Mouse (Mus musculus): ENCODE measurements around the gene Syne1.
A peak's percentile ranks its signal among the peaks of the same experiment; 100 is the strongest.

Syne1 gene

DNA sequence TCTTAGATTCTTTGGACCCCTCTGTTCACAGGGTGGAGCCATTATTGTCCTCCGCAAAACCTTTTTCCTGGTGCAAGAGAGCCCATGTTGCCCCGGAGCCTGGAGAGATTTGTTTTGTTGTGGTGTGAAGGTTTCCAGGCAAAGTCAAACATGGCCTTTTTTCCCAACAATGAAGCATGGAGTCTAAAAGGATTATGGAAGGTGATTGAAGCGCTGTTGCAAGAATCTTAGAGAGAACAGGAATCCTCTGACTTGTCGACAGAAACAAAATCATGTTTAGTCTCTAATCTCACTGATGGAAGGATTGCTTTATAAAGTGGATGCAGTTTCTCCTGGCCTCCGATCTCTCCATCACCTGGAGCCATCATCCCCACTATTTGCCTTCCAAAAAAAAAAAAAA is at the start of gene Syne1:
Gene Syne1, minus strand, starts transcription at position 101 of the 400 bp plus-strand sequence.
- DNase-seq (ENCODE audit: low spot score), result no peak

DNA sequence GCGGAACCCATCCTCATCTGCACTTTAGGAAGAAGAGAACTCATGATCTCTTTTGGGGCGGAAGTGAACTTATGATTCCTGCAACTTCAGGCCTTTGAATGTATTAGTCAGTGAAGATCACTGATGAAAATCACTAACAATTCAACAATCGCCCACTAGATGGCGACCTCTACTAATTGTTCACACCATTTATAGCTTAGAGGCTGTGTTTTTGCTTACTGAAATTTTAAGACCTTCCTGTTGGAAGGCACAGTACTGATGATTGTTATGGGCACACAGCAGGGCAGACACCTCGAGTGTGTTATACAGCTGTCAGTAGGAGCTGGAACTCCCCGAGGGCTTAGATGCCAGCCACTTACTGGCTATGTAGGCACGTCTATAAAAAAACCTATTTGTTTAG is 48.8 kb upstream of the Syne1 start:
- peak; percentile 92 for DNase-seq (ENCODE audit: low spot score)

DNA sequence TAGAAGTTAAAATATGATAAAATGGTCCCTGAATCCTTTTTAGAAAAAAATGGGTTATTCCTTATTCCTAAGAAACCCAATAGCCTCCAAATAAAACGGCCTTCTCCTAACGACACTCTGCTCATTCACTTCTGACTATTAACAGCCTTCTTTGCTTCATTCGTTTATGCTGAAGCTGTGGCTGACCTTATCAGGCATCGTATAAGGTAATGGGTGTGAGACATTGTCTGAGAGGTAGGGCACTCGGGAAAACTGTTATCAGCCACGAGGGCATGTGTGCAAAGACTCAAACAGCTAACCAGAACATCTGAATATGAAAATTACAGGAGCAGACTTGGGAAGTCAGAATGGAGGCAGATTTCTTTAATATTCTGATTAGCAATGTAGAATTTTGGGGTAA is 45.3 kb upstream of the Syne1 start:
- DNase-seq (ENCODE audit: low spot score), result no peak

DNA sequence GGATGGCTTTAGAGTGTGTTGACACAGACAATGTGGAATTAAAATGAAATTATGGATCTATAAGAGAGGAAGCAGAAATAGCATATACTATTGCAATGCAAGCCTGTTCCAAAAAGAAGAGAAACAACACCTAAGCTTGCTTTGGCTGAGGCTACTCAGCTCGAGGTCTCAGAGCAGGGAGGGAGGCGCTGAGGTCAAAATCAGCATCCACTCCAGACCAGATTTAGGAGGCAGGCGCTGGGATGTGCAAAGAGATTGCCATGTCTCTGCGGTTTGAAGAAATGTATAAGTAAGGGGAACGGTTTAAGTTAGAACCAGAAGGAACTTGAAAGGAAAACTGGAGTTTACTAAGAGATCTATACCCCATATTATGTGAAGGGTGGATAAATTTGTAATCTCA is 43.2 kb upstream of the Syne1 start:
- DNase-seq (ENCODE audit: low spot score), result no peak

DNA sequence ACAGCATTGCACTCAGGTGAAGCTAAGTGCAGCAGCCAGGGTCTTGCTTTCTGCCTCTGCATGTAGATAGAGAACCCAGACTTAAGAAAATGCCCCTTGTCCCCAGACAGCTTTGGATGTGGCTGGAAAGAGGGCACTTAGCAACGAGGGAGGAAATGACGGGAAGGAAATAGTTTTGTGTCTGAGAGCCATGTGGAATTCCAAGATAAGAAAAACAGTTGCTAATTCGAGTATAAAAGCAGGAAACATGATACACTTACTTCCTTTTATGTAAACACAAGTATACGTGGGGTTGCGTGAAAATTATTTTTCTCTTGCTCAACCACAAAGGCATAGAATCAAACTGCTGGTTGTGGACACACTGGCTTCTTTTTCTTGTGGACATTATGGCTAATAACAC is 42.2 kb upstream of the Syne1 start, which contains the start of gene Myct1:
Gene Myct1, plus strand, starts transcription at position 312 of the 400 bp plus-strand sequence.
- DNase-seq (ENCODE audit: low spot score), result no peak

DNA sequence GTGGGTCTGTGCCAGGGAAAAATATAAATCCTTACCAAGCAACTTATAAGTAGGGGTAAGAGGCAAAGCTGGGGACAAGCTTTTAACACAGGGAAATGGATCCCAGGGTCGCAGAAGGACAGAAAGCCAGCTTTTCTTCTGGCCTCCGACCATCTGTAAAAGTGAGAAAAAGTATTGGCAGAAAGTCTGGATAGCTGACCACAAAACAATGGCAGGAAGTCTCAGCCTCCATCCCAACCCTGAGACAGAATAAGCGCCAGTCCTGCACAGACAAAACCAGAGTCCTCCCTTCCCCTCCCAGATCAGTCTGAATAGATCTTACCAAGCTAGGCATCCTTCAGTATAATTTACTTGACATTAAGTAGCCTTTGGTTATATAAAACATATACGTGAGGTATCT is 40.7 kb upstream of the Syne1 start:
- no peak for DNase-seq (ENCODE audit: low spot score)

DNA sequence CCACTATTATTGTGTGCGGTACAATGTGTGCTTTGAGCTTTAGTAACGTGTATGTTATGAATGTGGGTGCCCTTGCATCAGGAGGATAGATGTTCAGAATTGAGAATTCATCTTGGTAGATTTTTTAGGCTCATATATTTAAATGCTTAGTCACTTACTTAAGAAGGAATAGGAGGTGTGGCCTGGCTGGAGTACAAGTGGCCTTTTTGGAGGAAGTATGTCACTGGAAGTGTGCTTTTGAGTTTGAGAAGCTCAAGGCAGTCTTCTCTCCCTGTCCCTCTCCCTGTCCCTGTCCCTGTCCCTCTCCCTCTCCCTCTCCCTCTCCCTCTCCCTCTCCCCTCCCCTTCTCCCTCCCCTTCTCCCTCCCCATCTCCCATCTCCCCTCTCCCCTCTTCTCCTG is 39.8 kb upstream of the Syne1 start:
- DNase-seq (ENCODE audit: low spot score), result no peak

DNA sequence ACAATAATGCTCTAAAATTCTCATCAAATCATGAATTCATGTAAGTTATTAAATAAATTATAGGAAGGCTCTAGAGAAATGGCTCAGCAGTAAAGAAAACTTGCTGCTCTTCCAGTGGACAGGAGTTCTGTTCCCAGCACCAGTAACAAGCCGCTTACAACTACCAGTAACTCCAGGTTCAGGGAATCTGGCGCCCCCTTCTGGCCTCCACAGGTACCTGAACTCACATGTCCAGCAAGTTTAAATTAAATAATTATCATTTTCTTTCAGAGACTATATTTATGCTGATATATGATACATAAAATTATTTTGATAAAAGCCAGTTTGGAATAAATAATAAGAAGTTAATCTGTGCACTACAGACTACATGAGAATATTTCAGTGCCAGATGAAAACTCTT is 22.0 kb upstream of the Syne1 start:
- no peak for DNase-seq (ENCODE audit: low spot score)

DNA sequence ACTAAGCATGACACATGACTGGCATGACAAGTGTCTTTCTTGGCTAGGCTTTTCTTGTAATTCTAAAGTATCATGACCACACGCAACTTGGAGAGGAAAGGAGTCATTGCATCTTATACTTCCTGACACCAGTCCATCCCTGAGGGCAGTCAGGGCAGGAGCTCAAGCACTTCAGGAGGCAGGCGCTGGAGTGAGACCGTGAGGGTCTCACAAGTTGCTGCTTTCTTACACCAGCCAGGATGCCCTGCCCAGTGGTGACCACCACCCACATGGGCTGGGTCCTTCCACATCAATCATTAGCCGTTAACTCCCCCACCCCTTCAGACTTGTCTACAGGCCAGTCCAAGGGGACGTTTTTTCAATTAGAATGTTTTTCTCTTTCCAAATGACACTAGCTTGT is 20.1 kb upstream of the Syne1 start:
- DNase-seq (ENCODE audit: low spot score), result no peak

DNA sequence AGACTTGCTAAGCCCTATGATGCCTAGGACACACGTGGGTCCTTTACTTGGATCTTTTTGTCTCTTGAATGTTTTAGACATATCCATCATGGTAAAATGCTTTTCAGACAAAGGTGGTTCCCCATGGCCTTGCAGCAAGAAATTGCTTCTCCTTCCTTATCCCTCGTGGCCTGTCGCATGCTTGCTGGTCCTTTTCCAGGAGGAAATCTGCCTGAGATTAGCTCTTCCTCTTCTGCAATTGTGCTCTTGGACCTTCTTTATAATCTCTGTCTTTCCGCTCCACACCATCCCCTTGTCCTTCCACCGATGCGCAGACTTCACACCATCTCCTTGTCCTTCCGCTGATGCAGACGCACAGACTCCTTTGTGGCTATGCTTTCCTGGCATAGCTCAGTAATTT is 18.8 kb upstream of the Syne1 start:
- no peak for DNase-seq (ENCODE audit: low spot score)

DNA sequence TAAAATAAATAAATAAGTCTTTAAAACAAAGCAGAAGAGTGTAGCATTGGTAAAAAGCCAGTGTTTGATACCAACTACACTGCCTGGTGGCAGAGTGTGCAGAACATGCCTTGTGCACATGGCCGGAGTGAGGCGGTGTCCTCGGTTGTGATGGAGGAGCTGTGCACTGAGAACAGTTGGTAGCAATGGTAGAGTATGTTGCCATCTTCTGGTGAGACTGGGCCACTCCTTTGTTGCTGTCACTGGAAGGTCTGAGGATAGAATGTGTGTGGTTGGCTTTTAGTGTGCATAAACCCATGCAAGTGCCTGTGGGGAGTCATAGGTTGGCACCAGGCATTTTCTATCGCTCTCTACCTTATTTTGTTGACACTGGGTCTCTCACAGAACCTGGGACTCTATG is 17.7 kb upstream of the Syne1 start:
- no peak for DNase-seq (ENCODE audit: low spot score)

DNA sequence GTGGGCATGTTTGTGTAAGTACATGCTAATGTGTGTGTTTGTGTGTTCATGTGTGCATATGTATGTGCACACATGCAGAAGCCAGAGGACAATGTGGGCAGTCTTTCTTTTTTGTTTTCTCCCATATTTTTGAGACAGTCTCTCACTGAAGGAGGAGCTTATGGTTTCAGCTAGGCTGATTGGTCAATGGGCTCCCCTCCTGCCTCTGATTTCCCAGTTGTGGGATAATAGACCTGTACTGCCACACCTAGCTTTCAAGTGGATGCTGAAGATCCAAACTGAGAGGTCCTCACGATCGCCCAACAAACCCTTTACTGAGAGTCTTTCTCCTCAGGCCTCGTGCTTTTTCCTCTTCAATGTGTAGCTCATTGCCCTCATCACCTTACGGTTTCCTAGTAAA is 10.4 kb upstream of the Syne1 start:
- no peak for DNase-seq (ENCODE audit: low spot score)

DNA sequence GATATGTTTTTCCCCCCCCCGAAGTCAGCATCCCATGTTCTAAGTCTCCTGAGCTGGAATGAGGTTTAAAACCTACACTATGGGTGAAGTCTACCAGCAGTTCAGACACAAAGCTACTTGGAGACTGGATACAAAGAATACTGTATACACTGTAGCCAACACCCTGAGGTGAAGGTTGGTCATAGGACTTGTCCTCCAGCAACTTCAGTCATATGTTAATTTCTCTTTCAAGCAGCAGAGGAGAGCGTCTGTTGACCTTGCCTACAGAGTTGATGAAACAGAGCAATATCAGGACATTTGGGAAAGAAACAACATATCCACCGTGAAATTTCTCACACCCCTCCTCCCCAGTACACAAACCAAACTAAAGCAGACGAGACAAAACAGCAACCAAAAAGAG is 9.2 kb upstream of the Syne1 start:
- DNase-seq (ENCODE audit: low spot score), result no peak

DNA sequence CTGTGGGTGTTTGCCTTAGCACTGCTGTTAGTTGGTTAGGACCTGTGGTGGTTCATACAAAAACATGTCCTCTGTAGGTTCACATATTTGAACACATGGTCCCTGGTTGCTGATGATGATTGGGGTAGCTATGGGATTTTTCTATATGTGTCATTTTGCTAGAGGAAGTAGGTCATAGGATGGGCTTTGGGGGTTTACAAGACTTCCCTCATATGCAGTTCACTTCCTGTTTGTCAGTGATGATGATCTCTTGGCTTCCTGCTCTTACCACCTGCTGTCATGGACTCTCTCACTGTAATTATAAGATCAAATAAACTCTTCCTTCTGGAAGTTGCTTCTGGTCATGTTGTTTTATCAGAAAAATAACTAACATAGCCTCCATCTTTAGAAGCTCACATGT is 7.5 kb upstream of the Syne1 start:
- no peak for DNase-seq (ENCODE audit: low spot score)

DNA sequence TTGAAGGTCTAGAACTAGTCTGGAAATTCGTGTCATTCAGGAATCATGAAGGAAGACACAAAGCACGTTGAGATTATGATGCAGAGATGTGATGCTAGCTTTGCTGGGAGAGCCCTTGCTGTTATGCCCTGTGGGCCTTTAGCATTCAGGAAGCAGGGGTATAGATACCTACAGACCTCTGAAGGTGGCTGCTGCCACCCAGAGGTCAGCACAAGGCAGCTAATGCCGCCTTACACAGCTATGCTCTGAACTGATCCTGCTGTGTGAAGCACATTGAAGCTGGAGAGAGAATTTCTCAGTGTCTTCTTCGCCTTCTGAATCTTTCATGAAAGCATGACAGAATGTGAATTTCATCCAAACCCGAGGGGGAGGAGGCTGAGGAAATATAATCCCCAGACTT is 3.7 kb upstream of the Syne1 start:
- DNase-seq (ENCODE audit: low spot score), result peak; percentile 38

DNA sequence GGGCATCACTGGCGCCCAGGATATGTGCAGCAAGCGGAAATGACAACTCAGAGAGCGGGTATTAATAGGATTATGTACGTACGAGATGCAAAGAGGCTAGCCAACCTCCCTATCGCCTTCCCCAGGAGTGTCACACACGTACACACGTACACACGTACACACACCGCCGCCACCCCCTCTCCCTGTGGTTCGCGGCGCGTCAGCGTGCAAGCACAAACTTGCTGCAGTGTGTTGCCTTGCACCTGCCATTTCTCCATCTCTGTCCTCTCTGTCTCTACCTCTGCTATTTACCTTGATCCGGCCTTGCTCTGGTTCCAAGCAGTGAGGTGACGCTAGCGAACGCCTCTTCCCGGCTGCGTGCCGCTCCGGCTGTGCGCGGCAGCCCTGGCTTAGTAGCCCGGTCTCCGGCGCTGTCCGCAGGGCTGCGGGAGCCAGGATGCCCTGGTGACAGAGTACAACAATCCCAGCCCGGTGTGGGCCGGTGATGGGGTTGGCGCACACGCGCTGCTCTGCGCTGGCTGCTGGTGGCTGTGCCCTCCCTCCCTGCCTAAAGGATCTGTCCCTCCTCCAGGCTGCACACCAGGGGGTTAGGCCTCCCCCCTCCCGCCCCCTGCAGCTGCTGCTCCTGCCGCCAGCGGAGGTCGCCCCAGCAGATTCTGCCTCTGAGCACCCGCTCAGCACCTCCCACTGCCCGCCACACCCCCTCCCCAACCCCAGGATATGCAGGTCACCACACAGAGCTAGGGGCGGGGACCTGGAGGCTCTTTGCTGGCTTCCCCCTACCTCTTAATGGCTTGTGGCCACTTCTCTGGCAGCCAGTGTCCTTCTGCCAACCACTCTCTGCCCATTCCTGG is 887 bp downstream of the Syne1 start:
- peak; percentile 68 for DNase-seq (ENCODE audit: low spot score)

DNA sequence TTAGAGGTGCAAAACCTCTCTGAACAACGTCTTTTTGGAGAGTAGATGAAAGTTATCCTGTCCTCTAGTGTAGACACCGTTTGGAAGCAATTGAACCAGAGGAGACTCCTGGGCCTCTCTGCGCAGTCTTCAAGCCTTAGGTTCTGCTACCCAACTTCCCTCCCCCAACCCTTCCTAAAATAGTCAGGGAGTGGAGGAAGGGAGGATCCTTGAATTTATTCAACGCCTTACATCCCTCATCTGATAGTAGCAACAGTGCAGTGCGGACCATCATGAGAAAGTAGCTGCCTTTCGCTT is 1.5 kb downstream of the Syne1 start:
- peak; percentile 41 for DNase-seq (ENCODE audit: low spot score)

DNA sequence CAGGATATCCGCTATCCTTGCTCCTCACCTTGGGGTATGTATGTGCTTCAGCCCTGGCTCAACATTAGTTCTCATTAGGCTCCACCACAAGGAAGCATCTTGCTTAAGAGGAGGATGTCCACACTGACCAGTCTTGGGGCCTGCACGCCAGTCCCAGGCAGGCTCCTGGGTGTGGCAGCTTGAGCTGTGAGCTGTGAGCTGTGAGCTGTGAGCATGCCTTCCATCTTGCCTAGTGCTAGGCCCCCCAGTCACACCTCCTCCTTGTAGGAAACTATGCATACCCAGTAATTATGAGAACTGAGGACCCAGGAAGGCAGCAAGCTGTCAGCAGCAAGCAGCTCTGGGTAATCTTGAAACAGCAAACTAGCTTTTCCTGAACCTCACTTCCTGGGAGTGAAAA is 2.6 kb downstream of the Syne1 start:
- DNase-seq (ENCODE audit: low spot score), result no peak

DNA sequence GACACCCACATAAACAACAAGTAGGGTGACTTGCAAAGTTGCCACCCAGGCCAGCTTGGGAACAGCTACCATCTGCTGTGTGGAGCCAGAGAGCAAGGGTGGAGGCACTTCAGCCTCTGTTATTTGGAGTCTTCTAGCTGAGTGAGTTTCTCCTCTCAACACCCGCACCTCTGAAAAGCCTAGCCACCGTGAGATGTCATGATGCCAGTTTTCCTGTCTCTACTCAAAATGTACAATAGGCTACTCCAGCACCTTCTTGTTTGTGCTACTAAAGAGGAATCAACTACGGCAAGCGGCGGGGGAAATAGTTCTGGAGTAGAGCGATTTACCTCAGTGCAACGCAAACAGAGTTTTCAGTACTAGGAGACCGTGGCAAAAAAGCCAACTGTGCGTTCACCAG is 3.5 kb downstream of the Syne1 start:
- no peak for DNase-seq (ENCODE audit: low spot score)

DNA sequence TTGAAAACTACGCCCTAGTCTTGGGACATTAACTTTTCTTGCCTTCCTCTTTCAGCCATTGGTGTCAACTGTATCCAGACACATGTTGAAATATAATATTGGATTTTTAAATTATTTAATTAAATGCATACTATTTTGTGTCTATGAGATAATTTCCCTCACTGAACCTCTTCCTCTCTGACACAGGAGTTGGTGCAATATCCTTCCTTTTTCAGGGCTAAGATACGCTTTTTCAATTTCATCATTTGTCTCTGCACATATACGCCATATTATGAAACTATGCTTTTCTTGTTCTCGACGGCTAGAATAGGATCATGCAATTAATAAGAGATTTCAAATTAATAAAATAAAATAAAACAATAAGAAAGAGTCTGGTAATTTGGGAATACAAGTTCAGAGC is 4.9 kb downstream of the Syne1 start:
- DNase-seq (ENCODE audit: low spot score), result no peak

DNA sequence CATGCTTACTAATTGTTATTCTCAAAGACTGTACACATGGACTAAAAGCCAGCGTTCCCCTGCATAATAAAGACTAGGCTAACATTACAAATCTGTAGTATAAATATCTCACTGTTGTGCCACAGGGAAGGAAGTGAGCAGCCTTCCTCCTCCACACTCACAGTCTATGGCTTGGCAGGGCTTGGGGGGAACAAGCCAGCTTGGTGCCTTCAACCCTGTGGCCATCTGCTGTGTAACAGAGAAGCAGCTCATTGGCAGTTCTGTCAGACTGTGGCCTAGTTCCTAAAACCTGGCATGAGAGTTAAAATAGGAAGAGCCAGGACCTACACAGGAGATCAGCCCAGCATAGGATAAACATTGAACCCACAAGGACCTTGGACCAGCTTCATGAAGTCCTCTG is 23.0 kb downstream of the Syne1 start:
- DNase-seq (ENCODE audit: low spot score), result peak; percentile 24

DNA sequence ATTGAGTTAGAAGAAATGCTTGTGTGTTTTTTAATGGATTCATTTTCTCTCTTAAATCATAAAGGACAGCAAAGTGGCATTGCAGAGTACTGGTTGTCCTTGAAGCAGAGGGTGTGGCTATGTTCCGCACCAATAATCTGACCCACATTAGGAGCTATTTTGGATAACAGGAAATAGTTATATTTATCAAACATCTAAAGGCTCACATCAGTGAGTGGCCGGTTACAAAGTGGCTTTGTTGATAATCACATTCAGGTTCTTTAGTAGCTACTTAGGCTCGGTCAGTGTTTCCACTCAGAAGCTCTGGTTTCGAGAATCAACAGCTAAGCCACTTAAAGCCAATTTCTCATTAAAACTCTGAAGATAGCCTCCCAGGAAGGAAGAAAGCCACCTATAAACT is 23.6 kb downstream of the Syne1 start:
- no peak for DNase-seq (ENCODE audit: low spot score)

DNA sequence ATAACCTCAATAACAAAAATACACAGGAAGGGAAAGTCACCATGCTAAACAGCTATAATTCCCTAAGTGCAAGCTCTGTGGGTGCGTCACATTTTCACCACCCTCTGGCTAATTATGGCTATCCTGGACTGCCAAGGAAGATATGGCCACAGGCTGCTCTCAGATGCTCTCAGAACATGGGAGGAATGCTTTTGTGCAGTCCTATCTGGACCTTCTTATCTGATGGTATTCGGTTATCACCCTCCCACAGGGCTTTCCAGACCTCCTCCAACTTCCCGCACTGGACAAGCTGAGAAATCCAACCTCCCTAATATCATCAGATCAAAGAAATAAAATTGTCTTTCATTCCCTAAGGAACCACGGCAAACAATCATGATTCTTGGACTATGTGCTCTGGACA is 28.4 kb downstream of the Syne1 start:
- DNase-seq (ENCODE audit: low spot score), result no peak

DNA sequence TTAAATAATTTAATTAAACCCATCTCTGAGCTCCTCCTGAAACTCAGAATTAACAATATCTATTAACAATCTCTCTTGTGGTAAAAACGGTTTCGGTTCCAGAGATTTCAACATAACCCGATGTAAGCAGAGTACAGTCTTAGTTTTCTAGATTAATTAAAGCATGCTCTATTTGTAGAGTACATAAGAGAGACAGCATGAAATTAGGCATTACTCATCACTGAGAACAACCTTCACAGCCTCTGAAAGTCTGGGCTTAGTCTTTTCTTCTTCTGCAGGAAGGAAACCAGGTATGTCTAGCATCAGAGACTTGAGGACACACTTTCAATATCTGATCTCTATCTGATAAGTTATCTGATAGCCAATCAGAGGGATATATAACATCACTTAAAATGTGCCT is 29.0 kb downstream of the Syne1 start:
- no peak for DNase-seq (ENCODE audit: low spot score)

DNA sequence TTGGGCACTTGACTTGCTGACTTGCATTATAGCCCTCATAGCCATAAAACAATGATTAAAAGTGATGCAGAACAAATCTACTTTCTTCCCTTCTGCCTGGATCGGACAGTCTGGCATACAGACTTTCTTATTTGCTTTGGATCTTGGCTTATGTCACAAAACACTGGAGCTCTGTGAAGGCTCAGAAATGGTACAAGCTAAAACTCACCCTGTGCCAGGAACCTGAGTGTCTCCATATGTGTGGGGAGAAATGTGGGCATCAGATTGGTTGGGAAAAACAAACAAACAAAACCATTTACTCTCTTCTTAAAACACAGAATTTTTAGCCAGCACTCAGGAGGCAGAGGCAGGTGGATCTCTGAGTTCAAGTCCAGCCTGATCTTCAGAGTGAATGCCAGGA is 30.6 kb downstream of the Syne1 start:
- DNase-seq (ENCODE audit: low spot score), result no peak
